Mouse (Mus musculus) layer of hippocampus, postnatal 10 days (tissue): ENCODE measurements around the gene Flywch2. TPM values are rescaled to one million over a fixed set of nuclear protein-coding genes. Genes with fewer than 3 reads are reported as not detected.
"Not testable (repeated sequence)": the region's sequence is repeated elsewhere in the genome, so short reads cannot be mapped to it uniquely, and the experiment has no call there.

Experiments
- DNase-seq, 2 experiments: peaks; one replicate each; pipeline ENCODE4 v3.0.0; 2021; ENCODE audit warnings: low spot score in 2 of 2
- total RNA-seq, 2 experiments: library from RNA; stranded (reverse); gene quantifications; 2 replicates each; pipeline ENCODE4 v1.2.3; 2021

Flywch2 gene
- total RNA-seq, 2 experiments from 2014 or later: 26.7 to 27.3 TPM

DNA sequence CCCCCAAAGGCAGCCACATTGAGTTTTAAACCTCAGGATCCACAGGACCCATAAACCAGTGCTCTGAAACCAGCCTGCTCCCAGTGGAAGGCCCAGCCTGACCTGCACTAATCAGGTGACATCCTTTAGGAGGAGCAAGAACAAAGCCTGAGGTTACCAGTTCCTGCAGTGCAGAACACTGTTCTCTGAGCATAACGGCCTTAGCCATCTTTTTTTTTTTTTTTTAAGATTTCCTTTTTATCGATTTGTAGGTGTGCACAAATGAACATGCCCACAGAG lies 5.1 kb upstream of the Flywch2 start:
- no peak for DNase-seq

DNA sequence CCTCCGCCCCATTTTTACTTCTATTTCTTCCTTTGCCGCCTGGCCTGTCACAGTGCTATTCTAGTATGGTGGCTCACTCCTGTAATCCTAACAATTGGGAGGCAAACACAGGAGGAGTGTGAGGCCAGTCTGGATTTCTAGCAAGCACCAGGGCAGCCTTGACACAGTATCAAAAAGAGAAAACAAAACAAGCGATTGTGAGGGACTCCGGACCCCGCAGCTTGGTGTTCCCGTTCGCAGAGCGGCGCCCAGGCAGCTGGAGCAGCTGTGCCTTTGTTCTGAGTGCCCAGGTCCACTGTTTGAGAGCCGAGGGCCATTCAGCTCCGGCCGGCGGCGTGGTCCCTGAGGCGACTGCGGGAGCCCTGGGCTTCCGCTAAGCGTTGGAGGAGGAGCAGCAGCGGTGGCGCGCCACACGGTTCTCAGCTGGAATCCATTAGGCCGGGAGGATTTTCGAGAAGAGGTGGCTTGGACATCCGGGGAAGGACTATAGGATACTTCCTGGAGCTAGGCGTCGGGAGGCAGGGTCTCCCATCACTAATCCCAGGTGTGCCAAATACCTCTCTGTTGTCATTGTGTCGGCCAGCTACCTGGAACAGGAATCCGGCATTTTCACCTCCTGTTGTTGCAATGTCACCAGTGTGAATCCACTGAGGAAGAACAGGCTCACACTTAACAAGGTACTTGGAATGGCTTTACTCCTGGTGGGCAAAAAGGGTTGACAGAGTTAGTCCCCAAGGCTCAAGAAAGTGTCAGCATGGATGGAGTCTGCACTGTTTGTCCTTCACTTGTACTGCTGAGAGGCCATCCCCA lies 4.6 kb upstream of the Flywch2 start, which contains the start of gene Srrm2:
TSS of gene Srrm2 (plus strand) at position 264 of the 810 bp plus-strand sequence.
- DNase-seq: peak; percentile 48 to 63

DNA sequence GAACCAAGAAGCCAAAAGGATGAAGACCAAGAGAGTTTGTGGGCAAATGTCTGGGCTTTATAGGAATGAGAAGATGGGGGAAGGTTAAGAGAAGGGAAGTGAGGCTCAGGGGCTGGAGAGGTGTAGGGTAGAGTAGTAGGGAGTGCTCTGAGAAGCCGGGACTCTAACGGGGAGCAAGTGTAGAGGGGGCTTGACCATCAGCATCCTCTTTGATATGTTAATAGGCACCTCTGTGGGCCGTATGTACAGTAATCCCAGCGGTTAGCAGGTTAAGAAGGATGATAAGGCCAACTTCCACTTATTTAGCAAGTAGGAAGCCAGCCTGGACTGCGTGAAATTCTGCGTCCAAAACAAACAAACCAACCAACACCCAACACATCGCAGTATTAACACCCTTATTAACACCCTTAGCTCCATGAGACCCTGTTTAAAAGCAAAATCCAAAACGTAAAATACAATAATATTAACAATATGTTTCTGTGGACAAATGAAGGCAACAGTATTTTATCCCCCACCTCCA lies 3.9 kb upstream of the Flywch2 start:
- no peak for DNase-seq

DNA sequence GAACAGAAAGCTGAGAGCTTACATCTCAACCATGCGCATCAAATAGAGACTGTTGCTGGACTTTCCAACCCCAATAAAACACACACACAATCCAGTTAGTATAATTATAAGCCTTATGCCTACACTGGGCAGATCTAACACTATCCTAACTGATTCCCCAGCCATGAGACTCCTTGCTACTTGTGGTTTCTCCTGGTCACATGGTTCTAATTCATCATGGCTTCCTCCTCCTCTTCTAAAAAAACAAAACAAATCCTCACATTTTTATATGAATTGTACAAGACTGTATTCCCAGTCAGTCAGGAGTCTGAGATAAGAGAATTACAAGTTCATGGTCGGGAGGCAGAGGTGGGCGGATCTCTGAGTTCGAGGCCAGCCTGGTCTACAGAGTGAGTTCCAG lies 3.1 kb upstream of the Flywch2 start:
- no peak for DNase-seq

DNA sequence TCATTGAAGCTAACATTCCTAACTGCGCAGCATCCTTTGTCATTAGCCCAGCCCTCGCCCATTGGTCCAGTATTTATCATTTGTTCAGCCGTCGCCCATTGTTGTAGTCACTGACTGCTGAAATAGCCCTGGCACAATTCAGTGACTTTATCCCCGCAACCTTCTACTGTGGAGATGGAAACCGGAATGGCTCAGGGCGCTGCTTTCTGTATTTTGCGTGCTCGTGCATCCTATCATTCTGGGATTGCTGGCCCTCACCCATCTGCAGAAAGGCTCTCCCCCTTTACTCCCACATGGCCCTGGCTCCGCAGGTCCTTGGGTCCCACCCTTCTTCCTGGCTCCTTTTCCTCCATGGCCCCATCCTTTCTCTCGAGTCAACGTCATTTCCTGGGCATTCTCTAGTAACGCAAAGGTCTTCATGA lies 640 bp upstream of the Flywch2 start:
- peak; percentile 30 to 47 for DNase-seq

DNA sequence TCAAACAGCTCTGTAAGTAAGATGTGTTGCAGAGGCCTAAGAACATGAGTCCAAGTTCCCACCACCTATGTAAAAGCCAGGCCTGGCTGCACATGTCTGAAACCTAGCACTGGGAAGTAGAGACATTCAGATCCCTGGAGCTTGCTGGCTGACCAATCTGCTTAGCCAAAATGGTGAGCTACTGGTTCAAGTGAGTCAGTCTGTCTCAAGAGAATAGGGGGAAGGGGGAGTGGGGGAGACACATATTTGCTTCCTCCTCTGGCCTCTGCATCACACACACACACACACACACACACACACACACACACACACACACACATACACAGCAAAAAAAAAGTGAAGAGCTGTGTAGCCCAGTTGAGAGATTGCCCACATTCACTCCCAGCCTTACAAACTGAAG lies 2.5 kb downstream of the Flywch2 start:
- DNase-seq: no peak

DNA sequence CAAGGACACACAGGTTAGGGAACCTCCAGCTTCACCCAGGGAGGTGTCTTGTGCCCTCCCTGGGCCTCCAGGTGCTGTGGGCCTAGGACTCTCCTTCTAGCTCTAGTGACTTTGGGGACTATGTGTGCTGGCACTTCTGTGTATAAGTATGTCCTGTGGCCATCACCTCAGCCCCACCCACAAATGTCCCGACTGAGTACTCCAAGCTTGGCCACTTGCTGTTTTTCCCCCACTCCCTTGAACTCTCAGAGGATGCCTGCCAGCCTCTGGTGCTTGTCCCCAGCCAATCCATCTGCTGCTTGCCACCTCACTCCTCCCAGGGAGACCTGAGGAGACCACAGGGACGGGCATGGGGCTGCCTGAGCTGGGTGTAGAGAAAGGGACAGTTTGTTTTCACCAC lies 7.4 kb downstream of the Flywch2 start:
- DNase-seq: no peak

DNA sequence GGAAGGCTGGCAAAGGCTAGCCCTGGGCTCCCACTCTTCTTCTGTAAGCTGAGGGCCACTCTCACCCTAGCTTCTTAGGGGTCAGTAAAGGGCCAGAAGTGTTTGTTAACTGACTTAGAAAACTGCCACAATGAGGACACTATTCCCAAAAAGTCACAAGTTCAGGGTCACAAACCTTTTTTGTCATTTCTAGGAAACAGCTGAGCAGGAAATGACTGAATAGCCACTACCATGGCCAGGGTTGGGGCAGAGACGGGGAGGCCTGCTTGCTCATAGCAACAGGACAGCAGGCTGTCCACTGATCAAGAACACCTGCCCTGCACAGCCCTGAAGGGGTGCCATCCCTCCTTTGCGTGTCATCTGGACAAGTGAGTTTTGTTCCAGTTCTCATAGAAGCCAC lies 8.7 kb downstream of the Flywch2 start:
- no peak for DNase-seq

DNA sequence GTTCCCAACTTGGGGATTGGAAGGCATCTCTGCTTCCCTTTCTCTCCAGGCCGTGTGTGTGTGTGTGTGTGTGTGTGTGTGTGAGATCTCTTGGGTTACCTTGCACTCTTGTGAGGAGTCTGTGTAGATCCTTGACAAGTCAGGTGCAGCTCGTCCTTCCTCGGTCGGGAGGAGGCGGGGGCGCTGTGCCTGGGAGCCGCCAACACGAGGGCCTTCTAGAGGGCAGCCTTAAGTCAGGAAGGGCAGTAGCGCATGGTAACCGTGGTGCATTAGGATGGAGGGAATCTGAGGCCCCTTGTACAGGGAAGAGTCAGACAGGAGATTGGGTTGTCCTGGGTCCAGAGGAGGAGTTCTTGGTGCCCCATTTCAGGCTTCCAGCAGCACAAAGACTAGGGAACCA lies 9.7 kb downstream of the Flywch2 start:
- DNase-seq: no peak

DNA sequence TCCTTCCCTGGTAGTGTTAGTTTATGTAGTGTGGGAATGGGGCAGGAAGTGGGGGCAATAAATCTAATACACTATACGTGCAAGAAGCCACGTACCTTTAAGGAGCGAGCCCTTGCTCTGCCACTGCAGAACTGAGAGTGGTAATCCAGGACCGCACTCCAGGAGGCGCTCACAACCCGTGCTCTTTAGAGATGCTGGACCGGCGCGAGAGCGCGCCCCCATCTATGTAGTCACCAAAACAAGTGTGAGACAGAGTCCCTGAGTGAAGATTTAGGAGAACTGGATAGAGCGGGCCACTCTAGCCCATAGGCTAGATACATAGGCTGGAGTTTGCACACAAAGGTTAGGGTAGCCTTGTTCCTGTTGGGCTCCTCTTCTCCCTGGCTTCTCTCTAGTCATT lies 11.8 kb downstream of the Flywch2 start:
- DNase-seq: peak; percentile 73 to 79

DNA sequence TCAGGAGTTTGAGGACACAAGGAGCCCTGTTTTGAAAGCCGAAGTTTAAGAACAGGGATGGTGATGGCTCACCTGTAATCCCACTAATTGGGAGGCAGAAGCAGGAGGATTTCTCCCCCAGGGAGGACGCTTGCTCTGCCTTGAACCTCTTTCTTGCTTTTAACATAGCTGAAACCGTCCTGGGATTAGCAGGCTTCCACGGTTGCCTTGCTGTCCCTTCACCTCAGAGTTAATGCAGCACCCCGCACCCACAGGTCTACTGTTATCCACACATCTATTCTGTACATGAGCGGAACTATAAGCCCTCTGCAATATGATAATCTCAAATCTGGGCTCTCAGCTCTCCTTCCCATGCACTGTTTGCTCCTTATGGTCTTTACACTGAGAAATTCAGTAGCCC lies 12.2 kb downstream of the Flywch2 start:
- no peak for DNase-seq

DNA sequence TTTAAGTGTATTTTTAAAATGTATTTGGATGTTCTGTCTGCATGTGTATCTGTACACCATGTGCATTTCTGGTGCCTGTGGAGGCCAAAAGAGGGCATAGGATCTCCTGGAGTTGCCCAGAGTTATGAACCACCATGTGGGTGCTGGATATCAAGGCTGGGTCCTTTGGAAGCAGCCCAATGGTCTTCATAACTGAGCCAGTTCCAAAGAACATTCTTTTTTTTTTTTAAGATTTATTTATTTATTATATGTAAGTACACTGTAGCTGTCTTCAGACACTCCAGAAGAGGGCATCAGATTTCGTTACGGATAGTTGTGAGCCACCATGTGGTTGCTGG lies 13.7 kb downstream of the Flywch2 start:
- DNase-seq: not testable (repeated sequence)

DNA sequence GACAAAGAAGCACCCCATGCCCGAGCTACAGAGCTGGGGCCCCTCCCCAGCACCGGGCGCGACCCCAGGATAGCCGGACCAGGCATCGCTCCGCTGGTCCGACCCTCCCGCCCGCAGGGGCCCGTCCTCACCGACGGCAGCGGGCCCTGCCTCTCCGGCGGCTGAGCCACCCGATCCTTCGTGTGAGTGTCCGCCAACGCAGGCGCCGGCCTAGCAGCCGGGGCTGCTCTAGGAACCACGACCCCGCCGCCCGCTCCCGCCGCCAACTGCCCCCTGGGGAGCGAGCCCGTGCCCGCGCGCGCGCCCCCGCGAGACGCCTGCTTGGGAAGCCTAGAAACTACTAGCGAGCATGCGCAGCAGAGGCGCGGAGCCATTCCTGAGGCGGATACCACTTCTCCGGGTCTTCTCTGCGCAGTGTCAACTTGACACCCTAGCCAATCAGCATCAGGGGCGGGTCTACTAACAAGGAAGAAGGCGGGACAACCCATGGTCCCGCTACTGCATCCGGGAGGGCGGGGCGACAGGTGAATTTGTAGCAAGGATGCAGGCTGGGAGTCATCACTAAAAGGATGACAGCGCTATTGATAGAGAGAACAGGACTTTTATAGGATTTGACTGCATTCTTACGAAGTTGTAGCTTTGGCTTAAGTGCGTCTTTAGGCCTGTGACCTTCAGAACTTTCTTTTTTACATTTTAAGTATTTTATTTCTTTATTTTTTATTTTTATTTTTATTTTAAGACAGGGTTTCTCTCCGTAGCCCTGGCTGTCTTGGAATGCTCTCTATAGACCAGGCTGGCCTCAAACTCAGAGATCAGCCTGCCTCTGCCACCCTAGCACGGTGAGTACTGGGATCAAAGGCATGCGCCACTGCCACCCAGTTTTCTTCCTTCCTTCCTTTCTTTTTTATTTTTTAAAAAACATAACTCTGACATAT lies 14.3 kb downstream of the Flywch2 start, which contains the start of gene Flywch1:
TSS of gene Flywch1 (minus strand) at position 319 of the 935 bp plus-strand sequence.
- peak; percentile 98 to 99 for DNase-seq

DNA sequence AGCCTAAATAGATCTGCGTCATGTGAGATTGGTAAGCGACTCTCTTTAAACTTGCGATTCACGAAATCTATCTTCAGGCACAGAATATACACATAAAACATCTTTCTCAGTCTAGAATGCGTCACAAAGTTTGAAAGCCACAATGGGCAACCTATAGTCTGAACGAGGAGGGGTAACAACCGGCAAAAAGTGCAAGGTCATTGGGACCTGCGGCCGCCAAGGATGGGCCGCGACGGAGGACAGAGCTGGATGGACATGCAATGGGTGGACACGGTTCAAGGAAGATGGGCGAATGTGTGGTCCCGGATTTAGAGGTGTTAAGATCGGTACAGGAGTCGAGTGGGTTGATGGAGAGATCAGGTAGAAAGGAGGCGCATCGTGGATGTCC lies 15.0 kb downstream of the Flywch2 start:
- DNase-seq: no peak

DNA sequence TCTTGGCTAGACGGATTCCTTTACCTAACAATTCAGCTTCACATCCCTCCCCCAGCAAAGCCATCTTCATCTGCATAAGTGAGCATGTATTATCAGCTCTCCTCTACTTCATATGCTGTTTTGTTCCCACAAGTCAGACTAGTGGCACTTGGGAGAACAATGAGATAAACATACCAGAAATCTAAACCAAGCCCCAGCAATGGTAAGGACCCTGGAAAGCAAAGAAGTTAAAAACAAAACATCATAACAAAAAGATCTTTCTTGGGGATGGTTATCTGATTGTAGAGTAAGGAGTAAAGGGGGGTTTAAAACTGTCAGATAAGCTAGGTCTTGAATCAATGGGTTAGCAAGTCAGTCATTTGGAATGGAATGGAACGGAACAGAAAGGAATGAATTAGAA lies 15.4 kb downstream of the Flywch2 start:
- no peak for DNase-seq

DNA sequence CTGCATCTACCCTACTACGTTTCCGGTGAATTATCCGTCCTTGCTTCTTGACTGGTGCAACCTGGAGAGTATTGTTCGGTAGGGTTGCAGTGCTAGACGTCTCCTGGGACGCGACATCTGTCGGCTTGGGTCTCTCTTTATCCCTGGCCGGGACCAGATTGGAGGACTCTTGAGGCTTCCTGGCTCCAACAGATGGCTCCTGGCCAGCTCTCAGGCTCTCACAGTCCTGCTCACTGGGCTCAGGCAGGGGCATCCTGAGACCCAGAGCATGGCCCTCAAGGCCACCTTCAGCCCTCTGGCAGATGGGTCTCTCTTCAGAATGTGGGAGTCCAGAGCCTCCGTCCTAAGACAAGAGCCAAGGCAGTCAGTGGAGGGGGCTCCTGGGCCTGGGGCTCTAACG lies 22.9 kb downstream of the Flywch2 start:
- DNase-seq: peak in 1 of 2 experiments; percentile 33

DNA sequence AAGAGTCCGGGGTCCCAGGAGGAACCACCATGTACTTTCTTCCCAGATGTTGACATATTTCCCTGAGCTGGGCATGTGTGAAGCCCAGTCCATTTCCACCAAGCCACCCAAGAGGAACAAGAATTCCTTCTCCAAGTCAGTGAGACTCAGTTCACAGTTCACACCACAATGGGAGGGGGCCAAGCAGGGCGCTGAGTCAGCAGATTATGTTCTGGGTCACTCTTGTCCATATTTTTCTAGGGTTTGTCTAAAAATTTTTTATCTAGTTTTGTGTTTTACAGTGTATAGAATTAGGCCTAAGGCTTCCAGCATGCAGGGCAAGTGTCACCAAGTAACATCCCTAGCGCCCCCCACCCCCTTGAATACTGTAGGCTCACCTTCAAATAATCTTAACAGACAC lies 24.7 kb downstream of the Flywch2 start:
- DNase-seq: no peak

DNA sequence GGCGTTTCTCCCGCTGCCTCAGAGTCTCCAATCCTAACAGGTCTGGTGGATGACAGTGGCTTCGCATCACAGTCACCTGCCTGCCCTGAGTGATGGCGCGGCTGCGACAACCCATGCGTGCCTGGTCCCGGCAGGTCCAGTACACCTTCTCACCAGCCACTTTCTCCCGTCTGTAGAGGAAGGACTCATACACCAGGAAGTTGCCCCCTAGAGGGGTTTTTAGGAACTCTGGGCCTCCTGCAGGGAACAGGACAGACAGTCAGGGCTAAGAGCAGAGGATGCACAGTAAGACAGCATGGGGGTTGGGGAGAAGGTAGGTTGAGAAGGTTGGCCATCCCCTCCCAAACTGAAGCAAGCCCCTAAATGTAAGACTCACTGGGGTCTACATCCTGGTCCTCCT lies 25.6 kb downstream of the Flywch2 start:
- no peak for DNase-seq

DNA sequence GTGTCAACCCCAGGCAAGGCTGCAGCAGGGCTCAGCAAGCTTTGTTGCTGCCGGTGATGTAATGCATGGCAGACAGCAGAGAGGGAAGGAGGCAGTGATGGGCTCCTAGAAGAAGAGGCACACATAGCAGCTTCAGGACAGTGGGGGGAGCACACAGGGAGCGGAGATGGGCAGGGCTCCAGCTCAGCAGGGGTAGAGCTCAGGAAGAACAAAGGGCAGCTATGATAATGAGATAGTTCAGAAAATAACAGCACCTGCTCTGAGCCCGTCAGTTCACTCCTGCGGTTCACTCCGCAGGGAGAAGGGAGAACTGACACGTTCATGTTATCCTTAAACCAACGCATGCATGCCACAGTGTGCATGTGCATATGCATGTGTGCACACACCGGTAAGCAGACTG lies 27.1 kb downstream of the Flywch2 start:
- no peak for DNase-seq

DNA sequence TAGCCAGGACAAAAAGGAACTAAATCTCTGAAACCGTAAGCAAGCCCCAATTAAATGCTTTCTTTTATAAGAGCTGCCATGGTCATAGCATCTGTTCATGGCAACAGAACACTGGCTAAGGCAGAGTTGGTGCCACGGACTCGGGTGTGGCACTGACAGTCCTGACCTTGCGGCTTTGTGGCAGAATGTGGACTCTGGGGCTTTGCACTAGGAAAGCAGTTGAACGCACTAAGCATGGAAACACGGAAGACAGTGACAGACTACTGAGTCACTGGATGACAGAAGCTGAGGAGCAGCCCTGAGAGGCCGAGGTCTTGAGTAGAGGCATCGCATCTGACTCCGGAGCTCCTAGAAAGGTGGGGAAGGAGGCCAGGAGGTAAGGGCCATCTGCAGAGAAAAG lies 28.3 kb downstream of the Flywch2 start:
- no peak for DNase-seq

DNA sequence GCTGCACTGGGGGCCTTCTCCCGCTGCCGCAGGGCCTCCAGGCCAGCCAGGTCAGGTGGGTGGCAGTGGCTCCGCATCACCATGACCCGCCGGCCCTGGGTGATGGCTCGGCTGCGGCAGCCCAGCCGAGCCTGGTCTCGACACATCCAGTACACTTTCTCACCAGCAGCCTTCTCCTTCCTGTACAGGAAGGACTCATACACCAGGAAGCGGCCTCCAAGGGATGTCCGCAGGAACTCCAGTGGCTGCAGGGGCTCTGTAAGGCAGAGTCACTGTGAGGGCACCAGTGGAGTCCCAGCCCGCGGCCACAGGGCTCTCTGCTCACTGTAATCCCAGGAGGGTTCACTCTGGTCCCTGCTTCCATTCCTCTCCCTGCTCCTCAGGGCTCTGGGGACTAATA lies 30.2 kb downstream of the Flywch2 start:
- no peak for DNase-seq
